Mouse (Mus musculus) hindbrain, embryonic 11.5 days (tissue): ENCODE results near the gene Psmc3ip. TPM values are rescaled to one million over a fixed set of nuclear protein-coding genes. Genes with fewer than 3 reads are reported as not detected.
A peak's percentile ranks its signal among the peaks of the same experiment; 100 is the strongest.

ENCODE experiments used
- ATAC-seq: fragments of 200-750 bp; cut with Nextera tagmentation; 2 replicates; pipeline ENCODE4 v1.8.0; 2017; ENCODE audit warnings: mild to moderate bottlenecking, moderate TSS enrichment, moderate library complexity; ENCODE audit not compliant: low FRiP score
- DNase-seq: peaks from one replicate; pipeline ENCODE4 v3.0.0-alpha.2; 2015; ENCODE audit warnings: low spot score
- H3K27ac ChIP-seq: fragments of 300-500 bp; sonication (generic); 2 replicates; pipeline ENCODE4 v1.5.1; 2014; ENCODE audit warnings: mild to moderate bottlenecking, low read depth, low read length
- H3K27me3 ChIP-seq: fragments of 300-500 bp; sonication (generic); 2 replicates; pipeline ENCODE4 v1.6.1; 2014; ENCODE audit warnings: mild to moderate bottlenecking, low read length, moderate library complexity, mixed read lengths; ENCODE audit not compliant: control insufficient read depth, insufficient read depth
- H3K36me3 ChIP-seq: fragments of 300-500 bp; sonication (generic); 2 replicates; pipeline ENCODE4 v1.6.1; 2014; ENCODE audit warnings: mild to moderate bottlenecking, low read length, moderate library complexity, mixed read lengths; ENCODE audit not compliant: control insufficient read depth, insufficient read depth
- H3K4me1 ChIP-seq: fragments of 300-500 bp; sonication (generic); replicated peaks from 2 replicates; pipeline ENCODE4 v1.6.1; 2014; ENCODE audit warnings: low read length, mixed read lengths; ENCODE audit not compliant: control insufficient read depth, insufficient read depth
- H3K4me2 ChIP-seq: fragments of 300-500 bp; sonication (generic); replicated peaks from 2 replicates; pipeline ENCODE4 v1.6.1; 2014; ENCODE audit warnings: mild to moderate bottlenecking, low read depth, low read length
- H3K4me3 ChIP-seq: fragments of 300-500 bp; sonication (generic); 2 replicates; pipeline ENCODE4 v1.5.1; 2014; ENCODE audit warnings: low read depth, low read length
- H3K9ac ChIP-seq: fragments of 300-500 bp; sonication (generic); 2 replicates; pipeline ENCODE4 v1.6.1; 2014; ENCODE audit warnings: low read depth, low read length
- H3K9me3 ChIP-seq: fragments of 300-500 bp; sonication (generic); 2 replicates; pipeline ENCODE4 v1.6.1; 2016; ENCODE audit warnings: low read length; ENCODE audit not compliant: control insufficient read depth
- WGBS: fragments of 180-500 bp; shearing (Covaris S2); extraction: QIAGEN DNeasy Blood & Tissue Kit; methylation state at CpG from one replicate; pipeline ENCODE4 v1.1.7; 2014; 5-methylcytosine and 5-hydroxymethylcytosine counted together
- polyA plus RNA-seq: library from polyadenylated mRNA; unstranded; fragments of >200 nt; fragmentation: Nextera tagmentation; extraction: Ambion mirVana; gene quantifications from 2 replicates; pipeline ENCODE4 v1.2.1, GENCODE M21; 2014

Gene Psmc3ip
- polyA plus RNA-seq, 1 experiment from 2014 or later = 54.3 TPM

GRCm38 (mm10) chr11:101063676-101064327, 31.4 kb downstream of the Psmc3ip start:
- no peak for ATAC-seq
- Histone ChIP-seq H3K9ac (no peak overlapping the region), H3K4me2 (no peak overlapping the region), H3K27ac (peak overlapping the region; percentile 27; the same call in 1 of the 2 replicates), H3K9me3 (no peaks in the 10 kb centered on the region), H3K27me3 (no peaks in the 10 kb centered on the region), H3K4me3 (no peak overlapping the region), H3K4me1 (no peaks in the 10 kb centered on the region), H3K36me3 (no peaks in the 10 kb centered on the region)
- 67% methylated on average over 12 of the region's 12 CpGs for WGBS
- no peak for DNase-seq

- Histone ChIP-seq H3K9ac (no peak overlapping the region), H3K9me3 (no peaks in the 10 kb centered on the region), H3K27ac (peak overlapping the region; percentile 27; the same call in 1 of the 2 replicates), H3K4me1 (no peaks in the 10 kb centered on the region), H3K4me2 (no peak overlapping the region), H3K4me3 (no peak overlapping the region), H3K36me3 (no peaks in the 10 kb centered on the region), H3K27me3 (no peaks in the 10 kb centered on the region)
- DNase-seq (no peak), ATAC-seq (no peak)
- 76% methylated on average over 14 of the region's 14 CpGs for WGBS
These were observed 32.1 kb downstream of the Psmc3ip start for GRCm38 (mm10) chr11:101062971-101063675.

- Histone ChIP-seq H3K4me3 (no peak overlapping the region), H3K4me2 (no peak overlapping the region), H3K36me3 (no peaks in the 10 kb centered on the region), H3K27me3 (no peaks in the 10 kb centered on the region), H3K9me3 (no peaks in the 10 kb centered on the region), H3K9ac (no peak overlapping the region), H3K4me1 (no peaks in the 10 kb centered on the region), H3K27ac (no peak overlapping the region)
- DNase-seq (no peak), ATAC-seq (no peak)
- 85% methylated on average over 12 of the region's 12 CpGs for WGBS
These were observed 32.9 kb downstream of the Psmc3ip start for GRCm38 (mm10) chr11:101062165-101062884.

GRCm38 (mm10) chr11:101061049-101061448, 34.2 kb downstream of the Psmc3ip start:
- H3K4me2 ChIP-seq = no peak overlapping the region
- WGBS = 92% methylated on average over 5 of the region's 5 CpGs
- H3K9ac ChIP-seq = no peak overlapping the region
- ATAC-seq (no peak), DNase-seq (no peak)
- no peaks in the 10 kb centered on the region for H3K27me3 ChIP-seq
- no peaks in the 10 kb centered on the region for H3K4me1 ChIP-seq
- no peaks in the 10 kb centered on the region for H3K36me3 ChIP-seq
- H3K9me3 ChIP-seq = no peaks in the 10 kb centered on the region
- no peak overlapping the region for H3K27ac ChIP-seq
- no peak overlapping the region for H3K4me3 ChIP-seq

- H3K27me3 ChIP-seq = no peaks in the 10 kb centered on the region
- no peak overlapping the region for H3K4me3 ChIP-seq
- no peaks in the 10 kb centered on the region for H3K36me3 ChIP-seq
- DNase-seq (no peak), ATAC-seq (no peak)
- no peak overlapping the region for H3K9ac ChIP-seq
- WGBS = 69% methylated on average over 8 of the region's 8 CpGs
- no peaks in the 10 kb centered on the region for H3K9me3 ChIP-seq
- no peaks in the 10 kb centered on the region for H3K4me1 ChIP-seq
- H3K27ac ChIP-seq = no peak overlapping the region
- no peak overlapping the region for H3K4me2 ChIP-seq
These were observed 35.1 kb downstream of the Psmc3ip start for GRCm38 (mm10) chr11:101060126-101060525.

GRCm38 (mm10) chr11:101059473-101059872, 35.8 kb downstream of the Psmc3ip start:
- DNase-seq (no peak), ATAC-seq (no peak)
- H3K4me2 ChIP-seq = no peak overlapping the region
- no peak overlapping the region for H3K27ac ChIP-seq
- no peaks in the 10 kb centered on the region for H3K36me3 ChIP-seq
- 77% methylated on average over 10 of the region's 10 CpGs for WGBS
- H3K9me3 ChIP-seq = no peaks in the 10 kb centered on the region
- no peaks in the 10 kb centered on the region for H3K4me1 ChIP-seq
- H3K4me3 ChIP-seq = no peak overlapping the region
- H3K9ac ChIP-seq = no peak overlapping the region
- no peaks in the 10 kb centered on the region for H3K27me3 ChIP-seq

DNA sequence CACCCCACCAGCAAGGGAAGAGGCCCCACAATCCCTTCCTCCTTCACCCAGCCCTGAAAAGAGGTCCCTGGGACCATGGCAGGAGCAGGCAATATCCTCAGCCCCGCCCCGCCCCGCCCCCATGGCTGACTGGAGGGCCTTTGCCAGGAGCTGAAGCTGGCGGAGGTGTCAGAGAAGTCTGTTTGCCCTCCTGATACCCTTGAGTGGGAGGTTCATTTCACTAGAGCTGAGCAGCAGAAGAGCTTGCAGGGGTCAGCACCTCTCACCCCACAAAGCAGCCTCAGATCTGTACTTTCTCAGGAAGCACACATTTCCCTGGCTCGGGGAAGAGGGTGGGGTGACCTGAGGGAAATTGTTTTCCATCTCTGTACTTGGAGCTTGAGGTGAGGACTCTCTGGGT, 36.5 kb downstream of the Psmc3ip start:
- Histone ChIP-seq H3K4me2 (no peak overlapping the region), H3K27ac (no peak overlapping the region), H3K4me1 (no peaks in the 10 kb centered on the region), H3K36me3 (no peaks in the 10 kb centered on the region), H3K27me3 (no peaks in the 10 kb centered on the region), H3K4me3 (no peak overlapping the region), H3K9ac (no peak overlapping the region), H3K9me3 (no peaks in the 10 kb centered on the region)
- DNase-seq (no peak), ATAC-seq (no peak)
- 72% methylated on average over 5 of the region's 5 CpGs for WGBS

DNA sequence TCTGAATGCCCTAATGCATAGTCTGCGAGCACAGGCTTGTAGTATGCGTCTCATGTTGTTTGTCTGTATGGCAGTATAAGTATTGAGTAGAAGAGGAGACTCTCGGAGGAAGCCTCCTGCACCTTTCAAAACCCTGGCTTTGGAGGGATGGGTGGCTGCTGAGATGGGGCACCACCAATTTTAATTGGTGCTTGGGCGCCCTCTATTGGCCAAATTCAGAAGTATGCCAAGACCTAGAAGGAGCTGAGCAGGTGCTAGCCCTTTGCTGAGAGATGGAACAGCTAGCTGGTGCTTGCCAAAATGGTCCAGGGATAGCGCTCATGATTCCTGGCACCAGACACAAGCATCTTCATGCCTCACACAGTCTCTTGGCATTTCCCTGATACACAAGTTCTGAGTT, 37.4 kb downstream of the Psmc3ip start:
- 38% methylated on average over 5 of the region's 5 CpGs for WGBS
- Histone ChIP-seq H3K4me3 (no peak overlapping the region), H3K27me3 (no peaks in the 10 kb centered on the region), H3K27ac (no peak overlapping the region), H3K4me2 (no peak overlapping the region), H3K4me1 (no peaks in the 10 kb centered on the region), H3K9me3 (no peaks in the 10 kb centered on the region), H3K9ac (no peak overlapping the region), H3K36me3 (0 out of 2 replicates have a peak, but pooled peaks cover 3% of the 10 kb centered on the region)
- ATAC-seq = no peak
- peak; percentile 91 for DNase-seq
